Mouse (Mus musculus) retina, postnatal 1 day (tissue): Measurements from ENCODE around the gene Slc16a7.

Source experiments
- DNase-seq: peaks from one replicate; pipeline ENCODE4 v3.0.0-alpha.2; 2012

Gene Slc16a7

DNA sequence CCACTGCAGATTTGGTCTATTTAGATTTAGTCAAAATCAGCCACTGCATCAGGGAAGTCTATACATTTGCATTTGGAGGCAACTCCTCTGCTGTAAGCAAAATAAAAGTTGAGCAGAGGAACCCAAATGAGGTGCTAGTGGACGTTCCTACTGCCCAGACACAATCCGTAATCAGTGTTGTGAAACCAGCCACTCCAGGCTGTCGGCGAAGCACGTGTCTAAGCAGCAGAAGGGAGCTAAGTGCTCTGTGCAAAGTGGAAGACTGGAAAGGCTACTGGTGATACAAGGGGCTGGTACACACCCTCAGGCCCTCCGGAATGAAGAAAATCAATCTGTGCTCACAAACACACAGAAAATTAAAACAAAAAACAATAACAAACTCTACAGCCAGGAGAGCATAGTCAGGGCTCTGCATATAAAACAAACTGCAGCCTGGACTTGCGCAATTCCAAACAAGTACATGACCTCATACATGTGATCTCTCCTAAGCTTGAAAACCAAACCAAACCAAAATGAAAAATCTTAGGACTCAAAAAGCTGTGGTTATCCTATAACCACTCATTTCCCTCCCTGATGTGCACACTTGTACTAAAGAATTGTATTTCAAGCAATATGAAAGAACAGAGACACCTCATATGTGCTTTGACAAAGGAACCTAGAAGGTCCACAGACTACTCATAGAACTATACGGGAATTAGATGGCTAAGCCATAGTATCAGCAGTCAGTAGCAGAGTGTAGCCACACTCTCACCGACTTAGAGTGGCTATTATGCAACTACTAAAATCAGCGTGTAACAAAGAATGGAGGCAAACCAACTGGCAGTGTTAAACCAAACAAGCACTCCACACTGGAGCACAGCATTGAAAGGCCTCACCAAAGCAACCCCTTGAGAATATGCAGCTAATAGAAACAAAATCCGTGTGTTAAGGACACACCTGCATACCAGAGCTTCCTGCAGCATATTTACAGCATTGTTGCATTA lies 67.5 kb downstream of the Slc16a7 start:
- DNase-seq: no peak

DNA sequence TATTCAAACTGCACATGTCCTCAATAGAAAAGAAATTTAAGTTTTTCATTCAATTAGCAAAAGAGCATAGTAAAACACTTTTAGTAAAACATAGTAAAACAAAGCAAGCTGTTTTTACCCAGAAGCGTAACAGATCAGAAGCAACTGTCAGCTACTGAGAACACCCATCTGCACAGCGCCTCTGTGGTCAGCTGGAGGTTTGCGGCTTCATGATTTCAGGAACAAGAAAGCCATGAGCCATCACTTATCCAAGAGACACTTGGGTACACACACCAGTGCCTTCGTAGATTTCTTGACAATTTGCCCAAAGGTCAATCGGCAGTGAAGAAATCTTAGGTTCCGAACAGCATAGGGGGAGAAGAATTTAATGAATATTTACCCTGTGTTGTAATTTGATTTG lies 71.9 kb downstream of the Slc16a7 start:
- DNase-seq: peak; percentile 7

DNA sequence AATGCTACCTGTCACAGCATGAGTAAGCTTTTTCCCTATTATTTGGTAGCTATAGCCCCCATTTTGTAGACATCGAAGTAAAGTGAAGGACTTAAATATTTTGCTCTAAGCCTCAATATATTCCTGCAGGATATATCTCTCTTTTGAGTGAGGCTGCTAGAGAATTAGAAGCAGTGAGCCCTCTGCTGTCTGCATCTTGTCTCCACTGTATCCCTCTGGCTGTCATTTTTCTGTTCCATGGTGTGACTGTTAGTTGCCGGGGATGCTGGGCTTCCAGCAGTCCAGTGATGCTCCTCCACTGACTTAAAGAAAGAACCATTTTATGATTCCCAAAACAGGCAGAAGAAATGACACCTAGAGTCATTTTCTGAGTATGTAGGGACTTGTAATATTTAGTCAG lies 78.4 kb downstream of the Slc16a7 start:
- no peak for DNase-seq

DNA sequence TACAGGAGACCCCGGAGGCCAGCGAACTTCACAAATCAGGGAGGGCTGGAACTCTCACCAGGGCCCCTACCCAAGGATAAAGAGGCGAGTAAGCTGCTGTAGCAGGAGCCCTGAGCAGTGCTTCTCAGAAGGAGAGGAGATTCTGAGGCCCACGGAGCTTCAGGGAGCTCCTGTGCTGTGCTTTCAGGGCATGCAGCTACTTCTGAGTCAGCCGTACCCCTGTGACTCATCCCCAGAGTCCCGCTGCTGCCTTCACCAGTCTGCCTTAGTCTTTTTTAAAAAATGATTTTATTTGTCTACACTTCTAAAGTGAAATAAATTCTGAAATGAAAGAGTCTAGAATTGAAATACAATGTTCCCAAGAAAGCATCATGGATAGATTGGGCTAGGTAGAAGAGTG lies 91.2 kb downstream of the Slc16a7 start:
- no peak for DNase-seq

DNA sequence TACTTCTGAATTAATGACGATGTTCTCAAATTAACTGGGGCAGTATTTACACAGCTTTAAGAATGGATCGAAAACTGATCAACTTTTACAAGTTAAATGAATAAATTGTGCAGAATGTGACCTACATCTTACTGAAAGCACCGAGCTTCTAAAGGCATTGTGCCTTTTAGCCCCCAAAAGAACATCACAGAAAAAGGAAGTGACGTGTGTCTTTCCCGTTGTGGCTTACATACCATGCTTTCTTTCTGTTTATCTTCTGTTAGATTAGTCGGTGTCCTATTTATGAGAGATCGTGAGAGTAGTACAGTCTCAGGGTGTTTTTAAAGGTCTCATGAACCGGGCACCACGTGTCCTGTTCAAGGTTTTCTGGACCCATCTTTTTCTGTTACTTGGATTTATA lies 98.9 kb downstream of the Slc16a7 start:
- DNase-seq: no peak

DNA sequence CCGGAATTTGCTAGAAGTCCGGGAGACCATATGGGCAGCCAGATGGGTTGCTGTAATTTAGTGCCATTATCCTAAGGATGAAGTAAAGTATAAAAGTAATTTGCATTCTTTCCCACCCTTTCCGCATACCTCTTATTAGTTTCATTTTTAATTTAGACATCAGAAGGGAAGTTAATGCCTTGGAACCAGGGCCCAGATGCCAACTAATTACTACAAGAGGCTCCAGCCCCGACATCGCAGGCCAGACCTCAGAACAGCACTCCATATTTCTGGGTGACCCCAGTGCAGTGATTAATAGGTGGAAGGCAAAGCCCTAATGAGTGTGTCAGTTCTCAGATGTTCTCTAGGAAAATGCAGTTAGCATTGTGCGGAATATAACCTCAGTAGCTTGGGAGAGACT lies 100.7 kb downstream of the Slc16a7 start:
- DNase-seq: peak; percentile 60

DNA sequence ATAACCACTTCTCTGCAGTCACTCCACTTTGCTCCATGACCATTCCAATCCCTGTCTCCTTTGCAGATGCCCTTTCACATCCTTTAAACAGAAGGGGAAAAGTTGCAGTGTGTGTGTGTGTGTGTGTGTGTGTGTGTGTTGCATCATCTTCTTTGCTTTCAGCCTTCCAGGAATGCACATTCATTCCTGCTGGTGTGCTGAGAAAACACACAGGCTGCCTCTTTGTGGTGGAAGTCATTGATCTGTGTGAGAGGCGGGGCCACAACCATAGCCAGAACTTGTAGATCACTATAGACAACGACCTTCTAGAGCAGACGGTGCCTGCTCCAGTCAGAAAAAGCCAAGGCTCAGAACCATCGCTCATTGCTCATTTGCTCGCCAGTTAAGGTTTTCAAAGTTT lies 103.9 kb downstream of the Slc16a7 start:
- DNase-seq: no peak

DNA sequence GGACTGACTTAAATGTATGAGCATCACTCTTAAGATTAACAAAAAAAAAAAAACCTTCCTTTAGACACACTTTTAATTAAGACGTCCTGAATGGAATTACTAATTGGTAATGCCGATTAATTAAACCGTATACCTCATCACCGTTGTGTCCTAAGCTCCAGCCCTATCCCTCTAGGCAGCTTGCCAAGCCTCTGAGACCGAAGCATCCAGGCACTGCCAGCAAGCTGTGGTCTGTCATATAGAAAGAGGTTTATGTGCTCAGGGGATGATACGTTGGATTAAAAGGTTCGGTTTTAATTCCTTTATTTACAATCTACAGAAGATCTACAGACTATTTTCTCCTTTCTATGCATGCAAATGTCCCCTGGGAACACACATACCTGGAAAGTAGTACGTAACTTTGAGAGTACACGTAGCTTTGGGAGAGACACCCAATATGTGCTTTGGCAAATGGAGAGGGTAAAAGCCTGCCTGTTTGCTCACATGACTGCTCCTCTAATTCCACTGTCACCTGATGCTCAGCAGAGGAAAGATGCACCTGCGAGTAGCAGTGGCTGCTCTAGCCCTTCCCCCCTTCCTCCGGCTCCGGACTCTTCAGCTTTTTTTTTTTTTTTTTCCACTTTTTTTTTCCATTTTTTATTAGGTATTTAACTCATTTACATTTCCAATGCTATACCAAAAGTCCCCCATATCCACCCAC lies 114.0 kb downstream of the Slc16a7 start:
- peak; percentile 66 for DNase-seq

DNA sequence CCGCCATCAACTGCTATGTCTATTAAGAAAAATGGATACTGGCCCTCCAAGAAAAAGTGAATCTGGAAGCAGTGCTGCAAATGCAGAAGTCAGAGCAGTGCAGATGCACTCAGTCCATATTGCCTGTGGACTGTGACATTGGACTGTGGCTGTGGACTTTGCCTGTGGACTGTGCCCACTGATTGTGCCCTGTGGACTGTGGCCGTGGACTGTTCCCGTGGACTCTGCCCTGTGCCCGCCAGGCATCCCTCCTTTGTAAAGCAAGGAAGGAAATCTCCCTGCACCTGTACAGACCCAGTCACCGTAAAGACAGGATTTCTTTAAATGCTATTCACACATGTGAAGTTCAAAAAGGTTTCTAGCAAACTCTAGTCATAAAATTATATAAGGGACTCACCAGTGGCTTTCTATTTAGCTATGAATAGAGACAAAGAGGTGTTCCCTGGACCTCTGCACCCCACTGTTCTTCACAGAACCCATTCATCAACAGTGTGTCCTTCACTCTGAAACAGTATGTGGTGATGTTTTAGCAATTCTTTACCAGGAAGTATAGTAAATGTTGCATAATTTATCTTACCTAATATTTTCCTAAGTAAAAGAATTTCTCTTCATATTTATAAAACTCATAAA lies 114.6 kb downstream of the Slc16a7 start:
- DNase-seq: no peak

DNA sequence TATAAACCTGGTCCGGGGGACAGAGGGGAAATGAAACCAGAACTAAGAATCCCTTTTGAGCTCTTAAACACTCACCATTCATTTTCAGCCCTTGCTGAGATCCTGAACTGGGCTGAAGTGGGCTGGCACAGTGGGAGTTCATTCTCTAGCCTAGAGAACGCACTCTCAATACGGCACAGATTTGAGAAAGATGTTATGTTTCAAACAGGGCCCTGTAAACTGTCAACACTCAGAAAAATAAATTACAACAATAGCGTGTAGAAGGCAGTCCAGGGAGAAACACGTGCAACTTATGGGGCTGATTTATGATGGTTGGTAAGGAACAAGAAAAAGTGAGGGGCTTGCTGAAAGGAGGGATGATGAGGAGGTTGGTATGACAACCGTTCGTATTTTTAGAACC lies 115.5 kb downstream of the Slc16a7 start:
- DNase-seq: no peak

DNA sequence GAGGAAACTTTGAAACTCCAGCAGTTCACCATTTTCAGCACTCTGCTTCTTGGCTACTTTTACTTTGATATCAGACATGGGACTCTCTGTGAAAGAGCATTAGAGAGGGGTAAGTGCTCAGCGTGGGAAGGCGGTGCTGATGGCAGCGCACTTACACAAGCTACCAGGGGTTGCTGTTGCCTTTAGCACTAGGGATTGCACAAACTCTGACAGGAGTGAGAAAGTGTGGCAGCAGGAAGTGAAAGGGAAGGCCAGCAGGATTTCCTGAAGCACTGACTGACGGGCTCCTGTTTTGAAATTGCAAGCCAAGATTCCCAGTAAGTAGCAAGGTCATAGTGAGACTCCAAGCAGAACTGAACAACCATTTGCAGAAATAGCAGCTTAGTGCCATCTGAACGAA lies 117.8 kb downstream of the Slc16a7 start:
- DNase-seq: no peak

DNA sequence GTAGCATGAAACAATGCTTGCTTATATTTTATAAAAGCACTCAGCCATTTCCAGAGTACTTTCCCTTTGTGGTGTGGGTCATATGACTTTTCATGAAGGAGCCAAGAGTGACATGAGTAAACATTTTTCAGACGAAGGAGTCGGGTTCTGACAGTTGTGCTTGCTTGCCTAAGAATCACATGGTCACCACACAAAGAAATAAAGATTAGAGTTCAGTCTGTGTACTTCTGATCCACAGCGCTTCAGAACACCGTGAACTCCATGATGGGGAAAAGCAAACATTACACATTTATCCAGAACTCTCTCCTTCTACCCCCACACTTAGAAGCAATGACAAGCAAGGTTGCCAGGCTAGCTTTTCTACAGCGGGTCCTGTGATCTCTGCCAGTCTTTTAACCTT lies 119.0 kb downstream of the Slc16a7 start:
- DNase-seq: no peak

DNA sequence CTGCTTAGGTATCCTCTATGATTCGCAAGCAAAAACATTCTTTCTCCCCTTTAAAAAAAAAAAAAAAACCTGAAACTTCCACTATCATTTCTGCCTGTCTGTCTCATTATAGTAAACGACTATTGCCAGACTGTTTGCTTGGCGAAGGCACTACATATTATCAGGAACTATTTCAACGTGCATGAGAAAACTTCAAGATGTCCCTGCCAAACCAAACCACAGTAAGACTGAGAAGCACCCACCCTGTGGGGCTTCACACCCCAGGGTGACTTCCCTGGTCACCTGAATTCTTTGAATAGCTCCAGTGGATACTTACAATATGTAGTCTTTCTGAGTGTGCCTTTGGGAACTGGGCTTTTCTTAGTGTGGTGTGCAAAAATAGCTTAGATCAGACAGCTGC lies 122.9 kb downstream of the Slc16a7 start:
- no peak for DNase-seq

DNA sequence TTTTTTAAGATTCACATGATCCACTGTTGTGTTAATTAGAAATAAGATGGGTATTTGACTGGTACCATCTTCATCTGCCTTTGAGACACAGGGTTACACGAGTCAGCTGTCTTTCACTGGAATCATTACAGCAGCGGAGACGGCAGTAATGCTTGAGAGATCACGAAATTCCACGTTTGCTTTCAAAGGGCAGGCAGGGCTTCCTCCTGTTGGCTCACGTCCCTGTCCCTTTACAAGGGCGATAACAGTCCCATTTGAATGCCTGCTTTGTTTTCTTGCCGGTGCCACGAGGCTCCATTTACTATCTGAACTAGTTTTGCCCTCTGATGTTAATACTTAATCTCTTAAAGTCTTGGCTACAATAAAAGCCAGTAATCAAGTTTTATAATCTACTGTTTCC lies 123.4 kb downstream of the Slc16a7 start:
- no peak for DNase-seq

DNA sequence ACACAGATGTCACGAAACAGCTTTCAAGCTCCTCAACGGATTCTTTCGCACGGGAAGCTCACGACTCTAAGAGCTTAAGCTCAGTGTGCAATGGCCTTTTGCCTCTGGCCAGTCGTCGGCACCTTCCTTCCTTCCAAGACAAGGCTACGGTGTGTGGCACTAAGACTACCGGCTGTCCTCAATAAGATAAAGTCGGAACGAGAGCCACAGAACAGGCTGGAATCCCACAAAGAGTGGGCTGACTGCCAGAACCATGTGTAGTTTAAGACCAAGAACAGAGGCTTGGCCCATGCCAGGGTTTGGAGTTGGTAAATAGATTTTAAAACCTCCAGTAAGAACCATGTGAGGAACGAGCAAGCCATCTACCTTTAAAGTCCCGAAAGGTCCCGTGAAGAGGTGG lies 123.8 kb downstream of the Slc16a7 start:
- no peak for DNase-seq

DNA sequence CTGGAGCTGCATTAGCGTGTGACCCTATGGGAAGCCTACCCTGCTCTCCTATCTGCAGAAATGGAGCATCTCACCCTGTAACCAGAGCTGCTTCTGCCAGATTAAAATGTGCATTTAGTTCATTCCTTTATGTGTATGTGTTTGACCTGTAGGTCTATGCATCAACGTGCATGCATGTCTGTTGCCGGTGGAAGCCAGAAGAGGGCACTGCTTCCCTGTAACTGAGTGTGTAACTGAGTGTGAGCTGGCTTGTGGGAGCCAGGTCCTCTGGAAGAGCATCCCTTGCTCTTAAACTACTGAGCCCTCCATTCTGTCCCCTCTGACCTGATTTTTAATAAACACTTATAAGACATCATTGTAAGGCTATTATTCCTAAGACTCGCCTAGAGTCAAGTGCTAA lies 124.3 kb downstream of the Slc16a7 start:
- DNase-seq: peak; percentile 34

DNA sequence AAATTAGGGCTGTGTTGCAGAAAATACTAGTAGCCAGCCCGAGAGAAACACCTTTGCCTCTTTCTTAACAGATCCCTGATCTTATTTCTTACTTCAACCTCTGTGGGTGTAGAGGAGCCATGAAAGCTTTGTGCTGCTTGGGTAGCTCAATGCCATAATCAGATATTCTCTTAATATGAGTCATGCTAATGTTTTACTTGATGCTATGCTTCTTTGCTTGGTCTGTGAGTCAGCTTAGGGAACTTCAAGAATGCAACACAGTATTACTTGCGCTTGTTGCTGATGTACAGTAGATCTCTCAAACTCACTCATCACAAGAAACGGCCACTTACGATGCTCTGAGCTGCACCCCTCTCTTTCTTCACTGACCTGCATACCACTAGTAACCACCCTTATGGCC lies 133.4 kb downstream of the Slc16a7 start:
- DNase-seq: no peak

DNA sequence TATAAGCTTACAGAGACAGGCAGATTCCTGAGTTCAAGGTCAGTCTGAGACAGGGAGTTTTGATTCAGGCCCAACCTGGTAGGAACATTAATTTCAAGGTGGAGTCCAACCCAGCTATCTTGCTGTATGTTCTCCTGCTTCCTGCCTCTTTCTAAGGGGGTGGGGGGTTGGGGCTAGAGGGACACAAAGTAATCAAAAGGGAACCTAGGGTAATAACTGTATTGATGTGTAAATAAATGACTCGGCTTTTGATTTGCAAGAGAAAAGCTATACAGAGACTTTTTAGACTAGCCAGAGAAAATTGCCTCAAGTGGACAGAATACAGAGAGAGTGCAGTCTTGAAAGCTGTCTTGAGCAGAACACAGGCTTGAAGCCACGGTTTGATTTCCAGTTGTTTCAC lies 174.7 kb downstream of the Slc16a7 start:
- DNase-seq: no peak

DNA sequence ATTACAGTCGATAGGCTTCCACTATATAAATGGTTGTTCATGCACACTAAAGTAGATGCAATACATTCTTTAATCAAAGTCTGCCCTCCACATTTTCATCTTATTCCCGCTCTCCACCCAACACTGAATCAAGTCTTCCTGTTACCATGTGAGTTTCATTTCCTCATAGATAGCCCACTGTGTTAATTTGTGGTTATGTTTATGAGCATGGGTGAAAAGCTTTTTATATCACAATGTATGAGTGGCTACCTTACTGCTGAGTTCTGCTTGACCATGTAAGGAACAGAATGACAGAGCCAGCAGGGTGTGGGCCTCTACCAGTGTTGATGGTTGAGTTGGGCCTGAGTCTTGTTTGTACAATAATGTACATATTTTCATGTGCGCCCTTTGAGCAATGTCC lies 175.5 kb downstream of the Slc16a7 start:
- no peak for DNase-seq

DNA sequence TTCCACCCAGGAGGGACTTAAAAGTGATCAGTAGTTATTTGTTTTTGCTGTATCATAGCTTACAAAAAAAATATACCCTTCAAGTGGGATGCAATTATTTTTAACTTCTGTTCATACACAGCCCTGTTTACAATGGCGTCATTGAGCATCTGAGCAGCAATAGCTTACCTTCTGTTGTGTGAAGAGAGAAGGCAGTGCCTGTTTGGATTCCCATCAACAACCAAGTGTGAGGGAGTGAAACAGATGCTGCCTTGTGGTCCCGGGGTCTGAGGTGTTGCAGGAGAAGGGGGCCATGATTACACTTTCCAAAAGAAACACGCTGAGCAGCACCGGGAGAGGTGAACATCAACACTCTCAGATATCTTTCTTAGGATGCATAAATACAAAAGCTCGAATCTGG lies 201.7 kb downstream of the Slc16a7 start:
- no peak for DNase-seq

DNA sequence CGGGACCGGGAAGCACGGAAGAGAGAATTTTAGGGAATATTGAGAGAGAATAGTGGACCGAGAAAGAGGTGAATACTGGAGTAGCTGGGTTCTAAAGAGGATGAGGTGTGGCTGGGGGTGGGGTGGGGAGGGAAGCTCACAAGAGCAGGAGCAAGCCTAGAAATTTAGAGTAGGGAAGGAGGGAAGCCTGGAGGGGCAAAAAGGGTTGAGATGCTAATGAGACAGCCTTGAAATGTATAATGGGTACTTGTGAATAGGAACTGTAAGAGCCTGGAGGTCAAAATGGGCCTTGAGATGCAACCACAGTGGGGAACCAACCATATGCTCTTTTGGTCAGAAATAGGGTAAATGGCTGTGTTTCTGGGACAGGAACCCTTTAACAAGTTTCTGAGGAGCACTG lies 203.9 kb downstream of the Slc16a7 start:
- no peak for DNase-seq

DNA sequence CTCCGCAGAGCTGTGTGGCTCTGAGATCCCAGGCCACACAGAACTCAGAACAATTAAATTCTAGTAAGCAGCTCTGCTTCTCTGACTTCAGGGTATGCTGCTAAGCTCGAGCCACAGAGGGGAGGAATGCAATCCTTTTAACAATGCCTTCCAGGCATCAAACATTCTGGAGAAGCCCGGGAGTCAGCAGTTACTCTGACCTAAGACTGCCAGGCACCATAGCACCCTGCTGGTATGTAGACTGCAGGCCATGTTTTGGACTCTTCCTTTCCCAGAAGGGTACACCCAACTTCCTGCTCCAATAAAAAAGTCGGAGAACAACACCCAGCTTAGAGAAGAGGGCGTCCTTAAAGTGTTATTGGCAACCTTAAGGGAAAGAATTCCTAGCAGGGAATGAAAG lies 205.1 kb downstream of the Slc16a7 start:
- DNase-seq: no peak

DNA sequence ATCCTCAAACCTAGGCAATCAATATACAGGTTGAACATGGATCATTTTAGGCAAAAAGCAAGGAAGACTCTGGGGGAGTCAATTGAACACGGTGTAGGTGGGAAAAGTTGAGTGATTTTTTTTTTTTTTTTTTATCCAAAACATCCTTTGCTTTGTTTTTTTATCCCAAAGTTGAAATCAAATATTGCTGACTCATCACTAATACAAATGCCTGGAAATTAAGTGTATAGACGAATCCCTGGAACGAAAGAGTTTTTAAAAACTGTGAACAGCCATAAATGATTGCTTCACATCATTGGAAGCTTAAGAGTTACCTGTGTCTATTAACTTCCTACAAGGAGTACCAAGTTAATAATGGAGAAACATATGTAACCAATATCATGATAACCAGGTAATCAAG lies 206.7 kb downstream of the Slc16a7 start:
- DNase-seq: no peak

DNA sequence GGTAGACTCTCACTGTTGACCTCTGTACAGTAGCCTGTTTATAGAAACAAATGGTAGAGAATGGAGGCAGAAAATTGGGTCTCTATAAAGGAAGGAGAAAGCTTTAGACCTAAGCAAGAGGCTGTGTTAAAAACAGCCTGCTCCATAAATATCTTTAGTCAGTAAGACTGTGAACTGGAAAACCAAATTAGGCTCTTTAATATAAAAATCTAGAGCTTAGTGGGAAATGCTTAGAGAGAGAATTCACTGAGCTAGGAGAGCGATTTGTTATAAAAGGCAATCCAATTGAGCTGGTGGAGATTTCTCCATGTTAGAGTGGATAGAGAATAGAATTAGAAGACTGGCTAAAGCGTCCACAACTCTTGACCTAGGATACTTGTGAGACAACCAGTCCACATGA lies 211.5 kb downstream of the Slc16a7 start:
- DNase-seq: no peak
